In the genomic region with DNA sequence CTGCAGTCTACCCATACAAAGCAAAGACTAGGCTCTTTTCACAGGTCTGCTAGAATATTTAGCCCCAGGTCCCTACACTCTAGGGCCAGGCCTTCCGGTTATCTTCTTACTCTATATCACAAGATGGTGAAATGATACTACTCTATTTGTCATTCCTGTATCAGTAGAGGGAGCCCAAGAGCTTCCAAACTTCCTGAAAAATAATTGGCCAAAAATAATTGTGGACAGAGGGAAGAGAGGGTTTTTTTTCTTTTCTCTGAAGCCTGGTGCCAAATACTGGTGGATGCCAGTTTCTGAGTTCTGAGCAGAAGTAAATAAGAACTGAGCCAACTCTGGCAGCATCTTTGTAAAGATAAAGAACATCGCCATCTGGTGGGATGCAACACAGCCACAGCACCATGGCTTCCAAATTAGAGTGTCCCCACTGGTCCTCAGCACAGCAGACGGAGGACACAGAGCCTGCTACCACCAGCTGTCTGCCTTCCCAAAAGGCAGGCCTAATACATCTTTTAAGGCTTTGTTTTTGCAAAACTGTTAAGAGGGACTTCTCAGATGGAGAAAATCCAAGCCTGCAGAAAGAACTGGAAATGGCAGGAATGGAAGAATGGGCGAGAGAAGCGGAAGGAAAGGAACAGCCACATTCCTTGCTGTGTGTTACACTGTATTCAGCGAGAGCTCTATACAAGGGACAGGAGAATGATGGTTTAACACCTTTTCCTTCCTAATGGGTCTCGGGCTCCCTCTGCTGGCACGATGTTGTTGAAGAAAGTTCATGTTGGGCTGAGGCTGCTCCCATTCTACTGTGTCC, we compare ENCODE assay signal across 8 mouse cellular contexts.
A peak's percentile ranks its signal among the peaks of the same experiment; 100 is the strongest.
DNase-seq lines count a peak whose midpoint lies in the region; ATAC-seq and TF ChIP-seq lines count a peak whose summit lies in the region.

No protein-coding gene starts in this region.

- 45% methylated on average over 8 of the region's 8 CpGs for WGBS in liver, embryonic 14.5 days (ENCODE audit: insufficient replicate concordance)

- peak; percentile 58 for TF ChIP-seq CTCF in liver, embryonic 14.5 days (IDR thresholded peaks at IDR 0.05; ENCODE audit: low read depth)

- no peak overlapping the region for H3K27ac ChIP-seq in liver, embryonic 14.5 days

- H3K9ac ChIP-seq in liver, embryonic 14.5 days (replicated peaks): no peak overlapping the region

- no peaks in the 10 kb centered on the region for H3K9me3 ChIP-seq in liver, embryonic 14.5 days (ENCODE audit: control insufficient read depth, low read length)

- H3K4me1 ChIP-seq in liver, embryonic 14.5 days (replicated peaks; ENCODE audit: control insufficient read depth in 2 of 2, insufficient read depth in 2 of 2, low read length in 1 of 2): no peaks in the 10 kb centered on the region; a peak in 1 of 4 replicates

- peak; percentile 90 for DNase-seq in 3T3-L1 (ENCODE audit: low read depth, low spot score)
- DNase-seq in adrenal gland, adult 2 months: peak; percentile 62
- DNase-seq in embryo, embryonic 11.5 days (ENCODE audit: low read depth, low spot score): peak; percentile 62
- peak; percentile 58 for DNase-seq in heart, adult 8-10 months (ENCODE audit: low spot score)
- DNase-seq in kidney, postnatal 10 days: peak; percentile 90
- peak in 1 of 3 experiments; percentile 20 for DNase-seq in liver, embryonic 14.5 days (ENCODE audit: low read depth in 3 of 3, low spot score in 3 of 3)
- peak; percentile 14 for DNase-seq in testis, postnatal 14 days (ENCODE audit: low spot score)

- no peaks in the 10 kb centered on the region for H3K27me3 ChIP-seq in liver, embryonic 14.5 days (ENCODE audit: control insufficient read depth, insufficient read depth, low read length)

- TF ChIP-seq EP300 in liver, embryonic 14.5 days (IDR thresholded peaks at IDR 0.05; ENCODE audit: low read depth): no peak

- no peak overlapping the region for H3K4me3 ChIP-seq in liver, embryonic 14.5 days (ENCODE audit: insufficient read depth in 1 of 2, low read depth in 2 of 2, low read length in 2 of 2)

- no peak overlapping the region for H3K4me2 ChIP-seq in liver, embryonic 14.5 days (ENCODE audit: low read depth)

- ATAC-seq in liver, embryonic 14.5 days (ENCODE audit: insufficient read depth): no peak
- ATAC-seq in neutrophil, adult 5-6 weeks (ENCODE audit: extremely low read depth, insufficient number of reproducible peaks, low FRiP score, poor library complexity, severe bottlenecking): peak; percentile 35; the same call in 1 of the 2 replicates

- no peaks in the 10 kb centered on the region for H3K36me3 ChIP-seq in liver, embryonic 14.5 days (replicated peaks; ENCODE audit: control insufficient read depth, insufficient read depth, low read depth)
